Mouse (Mus musculus) hindbrain, embryonic 12.5 days (tissue): ENCODE measurements around the gene Ano9. TPM values are rescaled to one million over a fixed set of nuclear protein-coding genes. Genes with fewer than 3 reads are reported as not detected.
A peak's percentile ranks its signal among the peaks of the same experiment; 100 is the strongest.

Source experiments
- ATAC-seq: fragments of 200-750 bp; cut with Nextera tagmentation; 2 replicates; pipeline ENCODE4 v1.8.0; 2017; ENCODE audit warnings: moderate TSS enrichment; ENCODE audit not compliant: low FRiP score
- H3K27ac ChIP-seq: fragments of 300-500 bp; sonication (generic); 2 replicates; pipeline ENCODE4 v1.5.1; 2016; ENCODE audit warnings: mild to moderate bottlenecking
- H3K27me3 ChIP-seq: fragments of 300-500 bp; sonication (generic); 2 replicates; pipeline ENCODE4 v1.6.1; 2016; ENCODE audit warnings: mild to moderate bottlenecking
- H3K36me3 ChIP-seq: fragments of 300-500 bp; sonication (generic); 2 replicates; pipeline ENCODE4 v1.6.1; 2016; ENCODE audit warnings: mild to moderate bottlenecking
- H3K4me1 ChIP-seq: fragments of 300-500 bp; sonication (generic); 2 replicates; pipeline ENCODE4 v1.6.1; 2016
- H3K4me2 ChIP-seq: fragments of 300-500 bp; sonication (generic); replicated peaks from 2 replicates; pipeline ENCODE4 v1.6.1; 2016; ENCODE audit warnings: mild to moderate bottlenecking
- H3K4me3 ChIP-seq: fragments of 300-500 bp; sonication (generic); 2 replicates; pipeline ENCODE4 v1.5.1; 2016; ENCODE audit warnings: mild to moderate bottlenecking
- H3K9ac ChIP-seq: fragments of 300-500 bp; sonication (generic); 2 replicates; pipeline ENCODE4 v1.6.1; 2016; ENCODE audit warnings: mild to moderate bottlenecking, moderate library complexity
- H3K9me3 ChIP-seq: fragments of 300-500 bp; sonication (generic); replicated peaks from 2 replicates; pipeline ENCODE4 v1.6.1; 2016; ENCODE audit warnings: mild to moderate bottlenecking
- WGBS: fragments of 180-500 bp; shearing (Covaris S2); methylation state at CpG from one replicate; pipeline ENCODE4 v1.1.7; 2016; 5-methylcytosine and 5-hydroxymethylcytosine counted together
- polyA plus RNA-seq: library from polyadenylated mRNA; unstranded; fragments of >200 nt; fragmentation: Nextera tagmentation; extraction: Ambion mirVana; gene quantifications from 2 replicates; pipeline ENCODE4 v1.2.1, GENCODE M21; 2016

Ano9 gene
- polyA plus RNA-seq, 1 experiment from 2014 or later, result 0.81 TPM

DNA sequence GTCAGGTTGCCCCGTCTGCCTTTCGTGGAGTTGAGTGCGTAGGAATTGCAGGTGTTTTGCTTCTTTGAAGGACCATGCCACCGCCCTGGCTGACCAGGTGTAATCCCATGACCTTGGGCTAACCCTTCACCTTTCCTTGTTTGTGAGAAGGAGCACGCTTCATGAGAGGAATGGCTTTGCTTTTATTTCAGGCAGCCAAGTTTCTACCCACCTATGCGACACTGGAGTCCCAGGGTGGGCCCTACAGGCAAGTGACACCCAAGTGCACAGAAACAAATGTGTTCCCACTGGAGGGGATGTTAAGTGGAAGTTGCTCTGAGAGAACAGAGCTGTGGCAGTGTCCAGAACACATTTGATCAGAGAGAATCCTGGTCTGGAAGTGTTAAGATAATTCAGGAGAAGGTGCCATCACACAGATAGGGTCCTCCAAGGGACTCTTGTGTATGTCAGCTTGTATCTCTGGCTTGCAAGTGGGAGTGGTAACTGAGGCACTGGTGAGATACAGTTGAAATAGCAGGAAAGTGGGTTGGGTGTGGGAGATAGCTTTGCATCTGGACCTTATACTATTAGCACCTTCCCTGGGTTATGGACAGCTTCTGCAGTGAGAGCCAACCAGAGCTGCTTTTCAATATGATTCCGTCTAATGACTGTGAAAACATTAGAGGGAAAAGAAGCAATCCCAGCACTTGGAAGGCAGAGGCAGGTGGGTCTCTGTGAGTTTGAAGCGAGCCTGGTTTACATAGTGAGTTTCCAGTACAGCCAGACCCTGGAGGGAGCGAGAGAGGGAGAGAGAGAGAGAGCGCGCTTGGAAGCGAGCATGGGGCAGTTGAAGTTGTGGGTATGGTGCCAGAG lies 14.5 kb upstream of the Ano9 start:
- H3K4me1 ChIP-seq, result peaks cover 21% of the 10 kb centered on the region

DNA sequence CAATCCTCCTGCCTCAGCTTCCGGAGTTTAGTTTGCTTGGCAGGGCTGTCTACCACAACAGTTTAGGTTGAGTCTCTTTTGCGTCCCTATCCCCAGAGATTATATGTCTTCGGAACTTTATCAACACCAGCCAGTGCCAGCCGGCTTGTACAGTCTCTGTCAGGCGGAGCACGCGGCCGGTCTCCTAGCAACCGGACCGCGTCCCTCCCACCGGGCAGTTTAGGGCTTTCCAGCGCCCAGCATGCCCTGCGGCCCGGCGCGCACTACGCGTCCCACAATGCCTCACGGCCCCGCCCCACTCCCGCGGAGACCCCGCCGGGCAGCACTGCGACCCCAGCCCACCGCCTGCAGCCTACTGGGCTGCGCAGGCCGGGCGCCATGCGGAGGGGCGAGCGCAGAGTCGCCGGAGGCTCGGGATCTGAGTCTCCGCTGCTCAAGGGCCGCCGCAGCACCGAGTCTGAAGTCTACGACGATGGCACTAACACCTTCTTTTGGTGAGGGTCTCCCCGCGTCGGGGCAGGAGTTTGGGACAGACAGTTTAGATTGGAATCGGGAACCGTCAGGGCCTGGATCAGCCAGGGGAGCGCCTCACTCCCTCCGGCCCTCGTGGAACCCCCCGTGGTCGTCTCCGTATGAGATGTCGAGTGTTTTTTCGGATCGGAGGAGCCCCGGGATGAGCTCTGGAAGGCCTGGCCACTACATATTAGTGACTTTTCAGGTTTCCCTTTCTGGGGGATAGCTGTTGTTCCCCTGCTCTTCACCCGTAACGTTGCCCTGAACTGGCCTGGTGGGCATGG lies 13.6 kb upstream of the Ano9 start:
- Histone ChIP-seq H3K9me3 (no peaks in the 10 kb centered on the region), H3K9ac (peak overlapping the region; percentile 94), H3K27ac (peak overlapping the region; percentile 48; the same call in 1 of the 2 replicates), H3K4me1 (peaks cover 21% of the 10 kb centered on the region), H3K27me3 (no peaks in the 10 kb centered on the region), H3K4me3 (peak overlapping the region; percentile 87), H3K36me3 (peaks cover 13% of the 10 kb centered on the region), H3K4me2 (peak overlapping the region; percentile 92)
- under 1% methylated on average over 59 of the region's 59 CpGs for WGBS
- peak; percentile 99 for ATAC-seq

More for the DNA sequence above, 14.5 kb upstream of the Ano9 start:
- peak overlapping the region; percentile 87 for H3K4me3 ChIP-seq
- no peaks in the 10 kb centered on the region for H3K9me3 ChIP-seq
- H3K27ac ChIP-seq, result no peak overlapping the region
- peaks cover 22% of the 10 kb centered on the region for H3K36me3 ChIP-seq
- no peak for ATAC-seq
- peak overlapping the region; percentile 92 for H3K4me2 ChIP-seq
- no peaks in the 10 kb centered on the region for H3K27me3 ChIP-seq
- H3K9ac ChIP-seq, result peak overlapping the region; percentile 94
- 57% methylated on average over 12 of the region's 12 CpGs for WGBS

DNA sequence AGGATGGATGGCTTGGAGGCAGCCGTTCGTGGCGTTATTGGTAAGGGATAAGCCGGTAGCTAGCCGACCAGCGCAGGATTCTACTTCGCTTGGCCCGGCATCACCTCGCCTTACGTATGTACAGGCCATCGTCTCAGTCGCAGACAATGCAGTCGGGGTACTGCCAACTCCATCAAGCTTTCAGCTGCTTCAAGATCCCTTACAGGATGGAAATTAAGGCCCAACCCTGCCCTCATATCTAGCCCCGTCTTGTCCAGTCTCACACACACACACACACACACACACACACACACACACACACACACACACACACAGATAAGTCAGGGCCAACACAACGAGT lies 5.9 kb upstream of the Ano9 start:
- WGBS, result 3% methylated on average over 15 of the region's 15 CpGs
- no peaks in the 10 kb centered on the region for H3K36me3 ChIP-seq
- no peaks in the 10 kb centered on the region for H3K27me3 ChIP-seq
- peak overlapping the region; percentile 87 for H3K27ac ChIP-seq
- H3K9me3 ChIP-seq, result no peaks in the 10 kb centered on the region
- peaks cover 4% of the 10 kb centered on the region for H3K4me1 ChIP-seq
- ATAC-seq, result no peak; the same call in 1 of the 2 replicates
- peak overlapping the region; percentile 65 for H3K4me2 ChIP-seq
- H3K4me3 ChIP-seq, result peak overlapping the region; percentile 57
- peak overlapping the region; percentile 68 for H3K9ac ChIP-seq

DNA sequence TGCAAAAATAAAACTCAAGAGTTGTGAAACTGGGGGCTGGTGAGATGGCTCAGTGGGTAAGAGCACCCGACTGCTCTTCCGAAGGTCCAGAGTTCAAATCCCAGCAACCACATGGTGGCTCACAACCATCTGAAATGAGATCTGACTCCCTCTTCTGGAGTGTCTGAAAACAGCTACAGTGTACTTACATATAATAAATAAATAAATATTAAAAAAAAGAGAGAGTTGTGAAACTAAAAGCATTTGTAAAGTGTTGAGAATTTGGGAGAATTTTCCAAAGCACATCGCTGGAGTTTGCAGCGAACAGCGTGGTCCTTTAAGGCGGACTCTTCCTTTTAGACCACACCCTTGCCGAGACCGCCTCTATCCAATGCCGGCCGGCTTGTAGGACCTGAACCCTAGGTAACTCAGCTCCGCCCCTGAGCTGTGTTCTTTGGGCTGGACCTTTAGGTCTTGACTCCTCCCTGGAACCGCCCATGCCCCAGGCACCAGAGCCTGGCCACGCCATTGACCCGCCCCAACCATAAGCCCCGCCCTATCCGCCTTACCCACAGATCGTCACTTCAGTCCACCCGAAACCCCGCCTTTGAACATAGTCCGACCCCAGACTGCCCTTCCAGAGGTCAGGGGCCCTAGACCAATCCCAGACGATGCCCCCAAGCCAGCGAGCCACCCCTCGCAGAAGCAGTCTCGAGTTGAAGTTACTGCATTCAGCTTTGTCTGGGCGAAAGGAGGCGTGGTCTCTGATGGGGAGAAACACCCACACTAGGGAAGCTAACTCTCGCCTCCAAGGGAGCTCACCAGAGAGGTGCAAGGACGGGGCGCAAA lies 5.3 kb upstream of the Ano9 start:
- WGBS, result 2% methylated on average over 29 of the region's 29 CpGs
- ATAC-seq, result peak; percentile 97
- H3K4me2 ChIP-seq, result peak overlapping the region; percentile 65
- no peaks in the 10 kb centered on the region for H3K36me3 ChIP-seq
- peaks cover 6% of the 10 kb centered on the region; the same call in 1 of the 2 replicates for H3K27me3 ChIP-seq
- peak overlapping the region; percentile 68 for H3K9ac ChIP-seq
- H3K4me3 ChIP-seq, result peak overlapping the region; percentile 57
- peak overlapping the region; percentile 87 for H3K27ac ChIP-seq
- peaks cover 4% of the 10 kb centered on the region for H3K4me1 ChIP-seq
- no peaks in the 10 kb centered on the region for H3K9me3 ChIP-seq

DNA sequence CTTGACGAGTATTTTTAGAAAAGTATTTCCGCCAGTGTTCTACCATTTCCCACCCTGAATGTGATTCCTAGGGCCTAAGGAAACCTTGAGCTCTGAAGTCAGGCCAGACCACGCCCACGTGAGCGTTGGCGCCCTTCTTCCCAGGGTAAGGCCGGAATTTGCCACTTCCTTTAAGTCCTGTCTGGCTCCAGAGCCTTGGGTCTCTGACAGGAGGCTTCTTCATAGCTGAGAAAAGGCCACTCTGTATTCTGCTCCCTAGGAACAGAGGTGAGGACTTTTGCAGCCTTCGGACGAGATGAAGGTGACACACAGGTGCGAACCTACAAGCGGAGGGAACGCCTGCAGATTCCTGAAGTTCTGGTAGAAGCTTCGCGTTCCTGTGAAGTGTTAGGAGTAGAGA lies 4.6 kb upstream of the Ano9 start, which contains the start of gene Ptdss2:
TSS of gene Ptdss2 (plus strand) at position 138 of the 400 bp plus-strand sequence.
- peak within 1 kb of the TSS; percentile 68 for H3K9ac ChIP-seq
- no peaks in the 10 kb centered on the region for H3K9me3 ChIP-seq
- H3K36me3 ChIP-seq, result no peaks in the 10 kb centered on the region
- H3K27ac ChIP-seq, result peak within 1 kb of the TSS; percentile 87
- H3K4me1 ChIP-seq, result peaks cover 4% of the 10 kb centered on the region
- ATAC-seq, result no peak
- peak within 1 kb of the TSS; percentile 57 for H3K4me3 ChIP-seq
- 51% methylated on average over 14 of the region's 14 CpGs for WGBS
- H3K27me3 ChIP-seq, result peaks cover 12% of the 10 kb centered on the region; the same call in 1 of the 2 replicates
- peak within 1 kb of the TSS; percentile 65 for H3K4me2 ChIP-seq

DNA sequence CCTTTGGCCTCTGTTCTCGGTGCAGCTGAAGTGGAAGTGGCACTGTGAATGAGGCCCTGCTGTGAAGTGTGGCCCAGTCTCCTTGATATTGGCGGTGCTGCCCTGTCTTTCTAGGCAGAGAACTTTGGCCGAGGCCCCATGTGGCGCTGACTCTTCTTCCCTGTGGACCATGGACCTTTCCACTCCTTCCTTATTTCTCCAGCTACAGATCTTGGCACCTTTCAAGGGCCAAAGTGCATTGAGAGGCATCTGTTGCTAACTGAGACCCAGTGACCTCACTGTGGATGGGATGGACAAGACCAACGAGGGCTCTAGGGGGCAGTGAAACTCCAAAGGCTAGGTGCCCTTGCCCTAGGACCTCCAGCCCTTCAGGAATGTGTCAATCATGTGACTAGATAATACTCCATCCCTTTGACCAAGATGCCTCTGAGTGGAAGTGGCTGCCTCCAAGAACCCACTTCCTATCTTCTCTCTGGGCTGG lies 3.5 kb upstream of the Ano9 start:
- Histone ChIP-seq H3K36me3 (no peaks in the 10 kb centered on the region), H3K4me1 (peaks cover 4% of the 10 kb centered on the region), H3K4me2 (no peak overlapping the region), H3K27ac (no peak overlapping the region), H3K9me3 (no peaks in the 10 kb centered on the region), H3K9ac (no peak overlapping the region), H3K27me3 (peaks cover 12% of the 10 kb centered on the region; the same call in 1 of the 2 replicates), H3K4me3 (no peak overlapping the region)
- 75% methylated on average over 5 of the region's 5 CpGs for WGBS
- no peak for ATAC-seq

DNA sequence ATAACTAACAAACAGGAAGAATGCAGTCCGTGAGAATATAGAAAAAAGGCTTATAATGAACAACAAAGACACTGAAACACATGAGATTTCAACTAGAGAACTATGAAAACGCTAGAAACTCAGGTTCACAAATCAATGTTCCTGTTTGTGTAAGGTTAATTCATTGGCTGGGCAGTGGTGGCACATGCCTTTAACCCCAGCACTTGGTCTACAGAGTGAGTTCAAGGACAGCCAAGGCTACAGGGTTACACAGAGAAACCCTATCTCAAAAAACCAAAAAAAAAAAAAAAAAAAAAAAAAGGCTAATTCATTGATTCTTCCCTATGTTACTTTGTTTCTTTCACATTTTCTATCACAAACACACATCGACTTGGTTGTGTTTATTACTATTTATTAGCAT lies 3.0 kb upstream of the Ano9 start:
- H3K9ac ChIP-seq, result no peak overlapping the region
- no peak overlapping the region for H3K27ac ChIP-seq
- 90% methylated on average over 3 of the region's 3 CpGs for WGBS
- ATAC-seq, result no peak
- H3K4me2 ChIP-seq, result no peak overlapping the region
- no peaks in the 10 kb centered on the region for H3K9me3 ChIP-seq
- peaks cover 16% of the 10 kb centered on the region; the same call in 1 of the 2 replicates for H3K27me3 ChIP-seq
- no peak overlapping the region for H3K4me3 ChIP-seq
- H3K4me1 ChIP-seq, result peaks cover 4% of the 10 kb centered on the region
- H3K36me3 ChIP-seq, result no peaks in the 10 kb centered on the region

DNA sequence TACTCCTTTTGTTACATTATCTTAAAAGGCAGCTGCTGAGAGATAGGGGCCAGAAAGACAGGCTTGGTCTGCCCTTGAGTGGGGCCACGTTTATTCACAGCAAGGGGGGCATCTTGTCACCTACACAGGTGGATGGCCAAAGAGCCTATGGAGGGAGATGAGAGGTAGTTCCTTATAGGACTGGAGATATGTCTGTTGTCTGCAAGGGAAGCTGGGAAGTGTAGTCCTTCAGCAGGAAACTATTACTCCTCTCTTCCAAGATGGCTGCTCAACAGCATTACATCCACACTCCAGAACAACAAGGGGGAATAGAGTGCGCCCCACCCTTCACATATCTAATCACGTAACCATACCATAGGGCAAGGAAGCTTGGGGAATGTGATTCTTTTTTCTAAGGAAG lies 1.9 kb upstream of the Ano9 start:
- Histone ChIP-seq H3K36me3 (no peaks in the 10 kb centered on the region), H3K4me2 (no peak overlapping the region), H3K9me3 (no peaks in the 10 kb centered on the region), H3K27me3 (peaks cover 16% of the 10 kb centered on the region; the same call in 1 of the 2 replicates), H3K9ac (no peak overlapping the region), H3K27ac (no peak overlapping the region), H3K4me3 (no peak overlapping the region), H3K4me1 (peaks cover 4% of the 10 kb centered on the region)
- 72% methylated on average over 3 of the region's 3 CpGs for WGBS
- ATAC-seq, result no peak

DNA sequence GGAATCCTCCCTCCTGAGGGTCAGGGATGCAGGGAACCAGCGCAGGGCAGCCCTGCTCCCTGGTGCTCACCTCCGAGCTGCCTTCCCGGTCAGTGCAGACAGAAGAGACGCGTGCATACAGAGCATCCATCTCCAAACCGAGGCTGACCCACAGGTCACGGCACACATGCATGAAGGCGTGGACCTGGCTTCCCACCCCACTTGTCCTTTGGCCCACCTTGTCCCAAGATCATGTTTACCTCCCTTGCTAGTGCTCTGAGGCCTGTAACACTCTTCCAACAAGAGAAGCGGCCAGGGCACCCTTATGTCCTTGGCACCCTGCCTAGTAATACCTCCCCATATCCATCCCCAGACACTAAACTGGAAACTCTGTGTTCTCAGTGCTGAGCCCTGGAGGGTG lies 1.7 kb downstream of the Ano9 start:
- no peak overlapping the region for H3K27ac ChIP-seq
- H3K36me3 ChIP-seq, result no peaks in the 10 kb centered on the region
- ATAC-seq, result no peak
- 90% methylated on average over 9 of the region's 9 CpGs for WGBS
- no peaks in the 10 kb centered on the region for H3K4me1 ChIP-seq
- H3K9ac ChIP-seq, result no peak overlapping the region
- H3K27me3 ChIP-seq, result peaks cover 16% of the 10 kb centered on the region; the same call in 1 of the 2 replicates
- H3K4me2 ChIP-seq, result no peak overlapping the region
- no peaks in the 10 kb centered on the region for H3K9me3 ChIP-seq
- H3K4me3 ChIP-seq, result no peak overlapping the region

DNA sequence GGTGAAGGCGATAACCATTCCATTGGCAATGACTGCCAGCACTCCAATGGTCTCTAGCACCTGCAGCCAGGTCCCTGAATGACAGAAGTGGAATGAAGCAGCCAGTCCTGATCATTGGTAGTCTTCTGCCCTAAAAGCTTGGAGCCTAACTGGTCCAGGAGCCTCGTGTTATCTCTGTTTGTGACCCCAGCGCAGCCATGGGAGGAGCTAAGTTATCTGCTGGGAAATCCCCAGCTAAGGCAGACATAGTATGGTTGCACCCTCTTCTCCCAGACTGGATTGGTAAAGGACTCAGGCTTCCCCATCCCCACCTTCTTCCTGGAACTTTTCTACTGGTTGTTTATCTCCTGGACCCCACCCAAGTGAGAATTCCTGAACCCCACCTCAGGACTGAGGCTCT lies 14.4 kb downstream of the Ano9 start:
- Histone ChIP-seq H3K4me1 (peaks cover 11% of the 10 kb centered on the region), H3K27ac (no peak overlapping the region), H3K9ac (no peak overlapping the region), H3K36me3 (no peaks in the 10 kb centered on the region), H3K4me3 (no peak overlapping the region), H3K4me2 (no peak overlapping the region), H3K9me3 (no peaks in the 10 kb centered on the region), H3K27me3 (peaks cover 48% of the 10 kb centered on the region)
- 69% methylated on average over 3 of the region's 3 CpGs for WGBS
- ATAC-seq, result no peak

DNA sequence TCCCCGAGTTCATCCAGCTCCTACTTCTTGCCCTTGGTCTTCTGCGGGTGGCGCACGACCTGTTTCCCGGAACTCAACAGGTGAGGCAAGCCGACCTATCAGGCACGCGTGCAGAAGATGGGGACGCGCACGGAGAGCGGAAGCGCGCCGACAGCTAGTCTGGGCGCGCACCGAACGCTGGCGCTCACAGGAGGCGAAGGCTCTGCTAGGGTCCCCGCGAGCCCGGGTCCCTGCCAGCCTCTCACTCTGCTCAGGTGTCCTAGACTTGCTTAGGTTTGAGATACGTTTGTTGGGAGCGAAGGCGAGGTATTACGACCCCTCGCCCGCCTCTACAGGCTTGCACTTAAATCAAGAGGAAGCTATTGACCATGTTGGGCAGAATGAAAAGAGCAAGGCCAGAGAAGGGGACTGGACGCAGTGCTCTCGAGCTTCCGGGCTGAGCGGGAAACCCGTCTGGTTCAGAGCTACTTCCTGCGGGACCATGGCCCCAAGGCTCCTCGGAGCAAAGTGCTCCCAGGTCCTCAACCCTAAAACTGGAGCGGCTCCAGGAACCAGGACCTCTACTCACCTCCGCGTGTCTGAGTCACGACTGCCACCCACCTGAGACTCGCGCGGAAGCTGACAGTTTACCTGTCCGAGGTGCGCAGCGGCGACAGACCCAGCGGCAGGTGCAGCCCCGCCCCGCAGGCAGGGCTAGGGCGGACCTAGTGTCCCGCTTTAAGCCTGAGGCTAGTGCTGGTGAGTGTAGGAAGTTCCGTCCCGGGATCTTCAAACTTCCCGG lies 17.5 kb downstream of the Ano9 start, which contains the start of gene Sigirr:
TSS of gene Sigirr (minus strand) at position 662 of the 781 bp plus-strand sequence.
- 1% methylated on average over 56 of the region's 56 CpGs for WGBS
- H3K9me3 ChIP-seq, result no peaks in the 10 kb centered on the region
- no peak within 1 kb of the TSS for H3K27ac ChIP-seq
- peak within 1 kb of the TSS; percentile 35 for H3K4me3 ChIP-seq
- no peaks in the 10 kb centered on the region for H3K36me3 ChIP-seq
- peak within 1 kb of the TSS; percentile 68 for H3K4me2 ChIP-seq
- peaks cover 67% of the 10 kb centered on the region for H3K27me3 ChIP-seq
- ATAC-seq, result no peak
- H3K9ac ChIP-seq, result 0 out of 2 replicates have a peak within 1 kb of the TSS, but pooled peaks have one; percentile 18
- H3K4me1 ChIP-seq, result peaks cover 11% of the 10 kb centered on the region
